Mouse (Mus musculus) G1E (cell line): Measurements from ENCODE around the gene Tex21.

Source experiments
- CTCF ChIP-seq: IDR thresholded peaks from 2 replicates; pipeline ENCODE4 v1.5.1; 2012; ENCODE audit warnings: low read depth, low read length, inconsistent platforms, mixed read lengths
- GATA1 ChIP-seq: IDR thresholded peaks from 2 replicates; pipeline ENCODE4 v1.6.1; 2012; ENCODE audit warnings: borderline replicate concordance, low read length, inconsistent platforms, mixed read lengths

- TF ChIP-seq CTCF (no peak), GATA1 (no peak)
Measured at GRCm38 (mm10) chr12:76230644-76231043, 15.9 kb downstream of the Tex21 start.
